Mouse (Mus musculus) heart, adult 11 months (tissue): ENCODE measurements around the gene Itpripl1.
"Not testable (repeated sequence)": the region's sequence is repeated elsewhere in the genome, so short reads cannot be mapped to it uniquely, and the experiment has no call there.

Experiments
- DNase-seq: peaks from one replicate; pipeline ENCODE4 v3.0.0; 2022

Itpripl1 gene

DNA sequence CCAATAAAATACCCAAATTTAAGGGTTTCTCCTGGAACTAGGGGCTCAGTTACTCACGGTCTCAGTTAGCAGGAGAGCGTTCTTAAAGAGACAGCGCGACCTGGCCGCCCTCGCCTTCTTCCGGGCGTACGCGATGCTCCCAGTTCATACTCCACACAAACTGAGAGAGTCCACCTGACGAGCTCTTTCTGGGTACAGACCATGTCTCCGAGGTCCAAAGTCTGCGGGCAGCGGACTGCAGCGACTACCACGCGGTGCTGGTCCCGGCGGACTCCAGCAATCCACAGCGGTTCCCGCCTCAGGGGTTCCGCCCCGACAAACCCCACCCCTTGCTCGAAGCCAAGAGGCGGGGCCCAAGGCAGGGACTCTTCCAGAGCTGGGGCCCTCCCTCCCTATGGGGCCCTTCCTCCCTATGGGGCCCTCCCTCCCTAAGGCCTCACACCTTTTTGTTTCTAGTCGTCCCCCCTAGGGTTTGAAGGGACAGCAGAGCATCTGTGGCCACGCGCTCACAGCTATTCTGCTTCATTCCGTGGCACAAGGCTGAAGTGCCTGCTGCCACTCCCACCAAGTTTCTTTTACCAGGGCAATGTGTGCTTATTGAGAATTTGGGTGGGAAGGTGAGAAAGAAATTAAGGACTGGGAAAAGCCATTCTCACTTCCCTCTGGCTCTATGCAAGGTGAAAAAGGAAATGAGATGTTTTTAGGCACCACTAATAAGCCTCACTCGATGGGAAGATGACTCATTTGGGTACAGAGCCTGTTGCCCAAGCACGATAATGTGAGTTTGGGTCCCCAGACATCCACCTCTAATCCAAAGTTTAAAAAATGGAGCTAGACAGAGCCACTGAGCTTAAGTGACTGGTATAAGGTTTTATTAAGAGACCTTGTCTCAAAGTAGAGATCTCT, at the start of gene Itpripl1:
Itpripl1 (minus strand) TSS at position 285 of the 906 bp plus-strand sequence.
- DNase-seq: peak; percentile 99

DNA sequence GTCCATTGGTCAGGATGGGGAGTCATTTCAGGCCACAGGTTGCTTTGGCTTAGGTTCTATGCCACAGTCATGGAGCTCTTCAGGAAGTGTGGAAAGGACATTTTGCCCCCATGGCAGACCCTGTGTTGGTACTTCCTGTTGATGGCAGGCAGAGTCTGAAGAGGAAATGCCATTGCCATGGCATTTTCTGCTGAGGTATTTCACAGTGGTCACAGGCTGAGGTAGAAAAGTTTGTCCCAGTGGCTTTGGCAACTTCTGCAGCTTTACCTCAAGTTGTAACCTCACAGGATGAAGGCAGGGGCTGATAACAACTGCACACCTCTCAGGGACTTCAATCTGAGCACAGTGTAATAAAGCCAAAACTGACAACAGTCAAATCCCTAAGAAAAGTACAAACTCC, 46.3 kb upstream of the Itpripl1 start:
- DNase-seq: no peak

DNA sequence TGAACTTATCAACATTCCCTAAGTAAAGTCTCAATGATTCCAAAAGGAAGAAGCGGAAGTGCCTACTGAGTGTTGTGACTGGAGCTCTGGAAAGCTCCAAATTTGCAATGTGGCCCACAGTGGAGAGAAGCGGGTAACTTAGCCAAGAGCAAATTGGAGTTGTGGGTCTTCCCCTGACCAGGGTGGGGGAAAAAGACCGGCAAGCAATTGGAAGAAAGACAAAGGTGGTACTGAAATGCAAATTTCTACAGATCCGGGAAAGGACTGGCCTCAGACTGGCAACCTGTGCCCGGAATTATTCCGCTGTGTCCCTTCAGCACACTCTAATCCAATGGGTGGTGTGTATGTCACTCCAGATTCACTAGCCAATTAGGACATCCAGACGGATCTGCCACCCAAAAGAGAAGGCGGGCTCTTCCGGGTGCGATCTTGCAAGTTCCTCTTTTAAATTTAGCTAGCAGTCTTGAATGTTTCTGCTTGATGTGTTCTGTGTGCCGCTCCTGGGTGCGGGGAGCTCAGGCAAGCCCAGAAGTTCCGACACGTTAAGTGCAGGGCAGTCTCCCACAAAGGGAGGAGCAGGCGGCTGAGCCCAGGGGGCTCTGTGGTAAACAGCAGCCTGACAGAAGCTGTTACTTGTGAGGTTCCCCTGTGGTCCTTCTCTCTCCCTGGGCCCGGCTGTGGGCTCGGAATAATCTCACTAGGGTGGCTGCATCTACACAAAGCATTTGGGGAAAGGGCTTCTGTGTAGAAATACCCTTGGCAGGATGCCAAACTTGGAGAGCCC, 39.5 kb upstream of the Itpripl1 start:
- DNase-seq: peak; percentile 99

DNA sequence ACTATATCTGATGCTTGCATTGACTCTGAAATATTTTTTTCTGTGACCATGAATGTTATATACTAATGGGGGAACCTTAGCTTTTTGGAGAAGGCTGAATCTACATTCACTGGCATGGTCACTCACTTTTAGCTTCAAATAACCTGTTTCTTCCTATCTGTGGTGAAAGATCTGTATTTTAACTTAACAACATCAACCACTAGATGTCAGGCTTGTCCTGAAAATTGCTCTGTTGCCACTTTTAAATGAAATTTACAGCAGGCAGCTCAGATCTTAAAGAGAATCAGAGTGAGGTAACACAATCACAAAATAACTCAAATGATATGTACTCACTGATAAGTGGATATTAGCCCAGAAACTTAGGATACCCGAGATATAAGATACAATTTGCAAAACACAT, 23.0 kb upstream of the Itpripl1 start:
- DNase-seq: not testable (repeated sequence)

DNA sequence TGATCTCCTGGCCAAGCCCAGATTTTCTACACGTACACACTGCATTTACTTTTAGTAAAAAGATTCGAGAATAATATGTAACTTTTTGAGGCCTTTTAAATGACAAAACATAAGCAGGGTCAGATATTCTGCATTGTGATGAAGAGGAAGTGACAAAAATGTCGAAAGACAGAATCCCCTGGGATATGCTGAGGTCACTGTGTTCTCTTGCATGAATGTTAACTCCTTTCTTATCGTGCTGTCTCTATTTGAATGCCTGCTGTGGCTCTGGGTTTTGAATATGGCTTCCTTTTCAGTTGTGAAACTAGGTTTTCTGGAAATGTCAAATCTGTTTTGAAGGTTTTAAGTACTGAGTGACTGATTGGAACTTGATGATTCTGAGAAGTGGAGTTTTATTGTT, 22.4 kb upstream of the Itpripl1 start:
- no peak for DNase-seq

DNA sequence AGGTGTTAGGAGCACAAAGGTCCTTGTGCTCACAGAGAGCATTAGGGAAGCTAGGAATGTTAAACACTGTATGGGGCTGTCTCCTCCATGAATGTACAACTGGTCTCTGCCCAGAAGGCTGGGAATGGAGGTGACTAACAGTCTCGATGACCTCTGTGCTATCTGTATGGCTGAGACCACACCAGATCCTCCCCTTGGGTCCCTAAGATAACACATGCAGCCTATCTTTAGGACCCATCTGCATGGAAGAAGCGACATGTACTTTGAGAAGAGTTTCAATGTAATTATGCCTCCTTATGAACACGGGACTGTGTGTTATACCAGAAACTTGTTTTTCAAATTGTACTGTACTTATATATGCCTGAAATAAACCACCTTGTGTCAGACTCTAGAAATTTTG, 2.5 kb upstream of the Itpripl1 start:
- peak; percentile 48 for DNase-seq

DNA sequence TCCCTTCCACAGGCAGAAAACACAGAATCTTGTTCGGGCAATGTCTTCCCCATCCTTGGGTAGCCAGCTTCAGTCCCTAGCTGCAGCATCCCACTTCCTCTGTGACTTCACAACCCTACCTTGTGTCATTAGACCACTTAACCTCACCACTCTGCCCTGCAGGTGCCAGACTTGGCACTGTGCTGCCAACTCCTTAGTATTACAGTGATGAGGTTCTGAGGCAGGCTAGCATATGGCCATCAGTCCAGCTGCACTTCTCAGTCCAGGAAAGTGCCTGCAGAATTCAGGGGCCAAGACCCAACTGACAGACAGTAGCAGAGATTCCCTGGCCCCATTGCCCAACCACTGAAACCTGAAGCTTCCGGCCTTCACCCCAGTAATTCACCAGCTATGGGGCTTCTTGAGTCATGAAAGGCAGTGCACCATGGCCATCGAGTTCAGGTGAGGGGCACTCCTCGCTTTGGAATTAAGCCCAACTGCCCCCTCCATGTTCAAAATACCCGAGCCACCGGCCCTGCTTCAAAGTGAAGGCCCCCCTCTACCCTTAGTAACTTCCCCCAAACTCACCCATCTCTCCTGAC, 575 bp downstream of the Itpripl1 start:
- peak; percentile 95 for DNase-seq

DNA sequence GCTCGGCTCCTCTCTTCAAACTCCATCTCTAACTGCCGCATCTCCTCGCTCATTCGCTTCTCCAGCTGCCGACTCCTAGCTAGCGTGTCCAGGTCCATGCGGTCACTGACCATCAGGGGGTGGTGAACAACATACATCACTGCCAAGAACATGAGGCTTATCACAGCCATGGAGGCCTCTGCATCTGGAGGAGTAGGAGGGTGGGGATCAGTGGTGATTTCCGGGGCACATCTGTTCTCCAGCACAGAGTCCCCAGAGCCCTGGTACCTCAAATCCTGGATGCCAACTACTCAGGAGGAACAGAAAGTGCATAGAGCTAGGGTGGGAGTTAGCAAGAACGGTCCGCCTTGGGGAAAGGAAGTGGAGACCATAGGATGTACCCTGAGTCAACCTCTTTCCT, 1.2 kb downstream of the Itpripl1 start:
- DNase-seq: peak; percentile 96

DNA sequence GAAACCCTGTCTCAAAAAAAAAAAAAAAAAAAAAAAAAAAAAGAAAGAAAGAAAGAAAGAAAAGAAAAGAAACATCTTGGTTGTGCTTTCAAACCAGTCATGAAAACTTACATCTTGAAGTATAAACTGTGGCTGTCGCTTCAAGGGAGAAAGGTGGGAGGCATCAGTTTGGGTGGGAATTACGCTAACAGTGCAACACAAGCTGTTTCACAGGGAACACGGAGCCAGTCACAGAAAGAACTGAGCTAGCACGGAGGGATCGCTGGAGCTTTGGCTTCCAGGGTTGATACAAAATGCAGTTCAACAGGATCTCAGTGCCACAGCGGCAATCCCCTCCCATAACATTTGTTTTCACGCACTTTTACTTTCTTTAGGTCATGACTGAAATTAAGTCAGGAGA, 3.2 kb downstream of the Itpripl1 start:
- DNase-seq: no peak

DNA sequence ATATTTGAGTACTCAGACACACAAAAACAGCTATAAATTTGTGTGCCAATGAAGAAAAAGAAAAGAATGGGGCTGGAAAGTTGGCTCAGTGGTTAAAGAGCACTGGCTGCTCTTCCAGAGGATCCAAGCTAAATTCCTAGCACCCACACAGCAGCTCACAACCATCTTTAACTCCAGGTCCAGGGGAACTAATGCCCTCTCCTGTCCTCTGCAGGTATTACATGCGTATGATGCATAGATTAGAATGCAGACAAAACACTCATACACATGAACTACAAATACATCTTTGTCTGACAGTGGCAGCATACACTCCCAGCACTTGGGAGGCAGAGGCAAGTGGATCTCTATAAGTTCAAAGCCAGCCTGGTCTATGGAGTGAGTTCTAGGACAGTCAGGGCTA, 3.6 kb downstream of the Itpripl1 start:
- DNase-seq: peak; percentile 66

DNA sequence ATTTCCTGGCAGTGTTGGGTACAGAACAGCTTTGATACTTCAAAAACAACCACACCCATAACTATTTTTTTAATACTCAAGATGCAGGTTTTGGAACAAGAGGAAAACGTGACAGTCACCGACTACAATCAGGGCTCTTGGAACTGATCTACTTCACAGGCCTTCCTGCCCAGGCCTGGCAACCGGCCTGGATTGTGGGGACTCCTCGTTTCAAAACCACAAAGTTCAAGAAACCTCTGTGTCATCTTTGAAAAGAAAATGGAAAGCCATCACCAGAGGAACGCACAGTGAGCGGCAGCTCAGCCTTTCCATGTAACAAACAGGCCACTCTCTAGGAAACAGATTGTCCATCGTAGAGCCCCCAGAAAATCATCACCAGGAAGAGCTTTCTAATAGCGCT, 4.1 kb downstream of the Itpripl1 start:
- peak; percentile 98 for DNase-seq

DNA sequence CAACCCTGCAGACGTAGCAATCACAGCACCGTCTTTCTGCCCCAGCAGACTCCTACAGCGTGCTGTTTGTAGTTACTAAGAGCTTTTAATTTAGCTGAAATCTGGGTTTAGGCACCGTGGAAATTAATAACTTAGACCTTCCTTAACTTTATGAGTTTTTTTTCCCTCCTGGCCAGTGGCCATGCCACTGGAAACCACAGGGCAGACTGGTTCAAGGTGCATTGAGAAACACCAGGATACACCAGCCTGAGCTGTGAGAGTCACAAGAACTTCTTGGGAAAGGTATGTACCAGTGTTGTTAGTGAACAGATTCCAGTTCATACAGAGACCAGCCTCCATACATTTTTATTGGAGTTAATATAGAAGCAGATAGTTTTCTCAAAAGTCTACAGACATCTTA, 4.8 kb downstream of the Itpripl1 start:
- DNase-seq: no peak

DNA sequence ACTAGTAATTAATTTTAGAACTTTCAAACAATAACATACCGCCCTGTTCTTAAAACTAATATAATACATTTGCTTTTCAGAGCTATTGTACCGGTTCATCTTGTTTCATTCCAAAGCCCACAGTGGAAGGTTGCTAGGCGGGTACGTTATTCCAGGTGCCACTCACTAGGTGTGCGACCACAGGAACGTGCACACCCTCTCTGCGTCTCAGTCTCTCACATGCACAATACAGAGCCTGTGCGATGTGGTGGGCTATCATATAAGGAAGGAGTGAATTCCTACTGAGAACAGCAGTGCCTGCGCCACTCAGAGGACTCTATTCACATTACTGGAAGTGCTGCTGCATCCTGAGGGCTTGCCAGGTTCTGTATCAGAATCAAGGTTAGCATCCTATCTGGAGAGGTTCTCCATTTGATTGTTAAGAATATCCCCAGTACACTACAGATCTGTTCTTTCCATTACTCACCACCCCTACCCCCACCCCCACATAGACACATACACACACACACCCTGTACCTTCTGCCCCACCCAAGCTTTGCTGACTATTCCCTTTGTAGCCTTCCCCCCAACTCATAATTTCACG, 5.3 kb downstream of the Itpripl1 start:
- DNase-seq: peak; percentile 91

DNA sequence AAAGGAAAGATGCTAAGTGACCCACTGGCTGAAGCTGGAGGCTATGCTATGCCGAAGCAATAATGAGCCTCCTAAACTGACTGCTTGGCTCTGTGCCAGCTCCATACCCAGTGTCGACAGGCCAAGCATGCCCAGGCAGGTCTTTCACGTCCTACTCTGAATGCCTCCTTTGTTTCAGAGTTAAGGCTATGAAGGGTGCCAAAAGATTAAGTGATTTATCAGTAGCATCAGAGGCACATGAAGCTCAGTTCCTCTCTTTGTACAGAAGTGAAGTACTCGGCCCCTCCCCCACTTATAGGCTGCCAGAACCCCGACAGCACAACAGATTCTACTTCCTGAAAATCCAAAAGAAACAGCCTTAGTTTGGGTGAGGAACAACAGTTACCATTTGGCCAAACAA, 6.3 kb downstream of the Itpripl1 start:
- peak; percentile 96 for DNase-seq

DNA sequence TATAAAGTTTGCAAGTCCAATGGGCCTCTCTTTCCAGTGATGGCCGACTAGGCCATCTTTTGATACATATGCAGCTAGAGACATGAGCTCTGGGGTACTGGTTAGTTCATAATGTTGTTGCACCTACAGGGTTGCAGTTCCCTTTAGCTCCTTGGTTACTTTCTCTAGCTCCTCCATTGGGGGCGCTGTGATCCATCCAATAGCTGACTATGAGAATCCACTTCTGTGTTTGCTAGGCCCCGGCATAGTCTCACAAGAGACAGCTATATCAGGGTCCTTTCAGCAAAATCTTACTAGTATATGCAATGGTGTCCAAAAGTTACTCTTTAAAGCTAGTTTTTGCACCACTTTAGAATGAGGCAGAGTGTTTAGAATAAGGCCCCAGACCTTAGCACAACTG, 8.0 kb downstream of the Itpripl1 start:
- peak; percentile 51 for DNase-seq

DNA sequence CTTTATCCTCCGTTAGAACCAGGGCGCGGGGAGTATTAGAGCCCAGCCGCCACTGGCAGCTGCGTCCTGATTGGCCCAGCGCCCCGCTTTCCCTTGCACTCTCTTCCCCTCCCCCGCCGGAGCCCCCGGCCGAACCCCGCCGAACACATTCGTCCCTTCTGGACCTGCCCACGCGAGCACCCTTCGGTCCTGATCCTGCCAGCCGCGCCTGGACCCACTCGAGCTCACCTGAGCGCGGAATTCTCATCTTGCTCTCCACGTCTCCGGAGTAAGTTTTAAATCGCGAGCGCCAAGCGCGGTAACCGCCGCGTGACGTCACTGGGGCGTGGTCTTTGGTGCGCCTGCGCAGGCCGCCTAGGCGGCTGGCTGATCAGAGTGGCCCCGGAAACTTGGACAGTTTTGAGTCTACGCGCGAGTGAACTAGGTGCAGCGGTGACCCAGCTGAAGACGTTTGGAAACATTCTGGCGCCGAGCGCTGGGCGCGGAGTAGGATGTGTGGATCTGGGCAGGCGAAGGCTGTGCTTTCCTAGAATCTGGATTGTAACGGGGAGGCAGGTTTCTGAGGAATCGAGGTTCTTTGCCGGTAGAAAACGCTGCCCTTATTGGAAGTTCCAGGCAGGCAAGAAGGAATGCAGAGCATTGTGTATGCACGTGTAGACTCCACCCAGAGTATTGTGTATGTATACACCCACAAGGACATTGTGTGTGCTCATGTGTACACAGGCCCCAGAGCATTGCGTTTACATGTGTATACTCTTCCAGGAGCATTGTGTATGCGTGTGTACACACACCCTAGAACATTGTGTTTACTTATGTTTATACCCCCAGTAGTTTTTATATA, 9.4 kb downstream of the Itpripl1 start, which contains the start of gene Ncaph:
Ncaph (minus strand) TSS at position 334 of the 841 bp plus-strand sequence.
- DNase-seq: peak; percentile 99

DNA sequence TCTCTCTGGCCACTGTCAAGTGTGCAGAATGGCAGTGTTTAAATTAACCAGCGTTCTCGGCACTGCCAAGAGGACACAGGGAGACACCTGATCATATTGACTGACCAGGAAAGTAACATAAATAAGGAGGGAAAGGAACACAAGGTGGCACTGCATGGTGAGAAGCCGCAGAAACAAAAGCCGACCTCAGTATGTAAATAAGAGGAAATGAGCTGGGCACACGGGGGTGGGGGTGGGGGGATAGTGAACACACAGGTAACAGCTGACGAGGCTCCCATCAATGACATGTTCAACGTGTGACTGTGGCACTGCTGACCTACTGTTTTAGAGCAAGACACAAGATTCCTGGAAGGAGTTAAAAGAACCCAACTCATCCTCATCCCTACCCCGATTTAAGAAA, 11.9 kb downstream of the Itpripl1 start:
- peak; percentile 82 for DNase-seq

DNA sequence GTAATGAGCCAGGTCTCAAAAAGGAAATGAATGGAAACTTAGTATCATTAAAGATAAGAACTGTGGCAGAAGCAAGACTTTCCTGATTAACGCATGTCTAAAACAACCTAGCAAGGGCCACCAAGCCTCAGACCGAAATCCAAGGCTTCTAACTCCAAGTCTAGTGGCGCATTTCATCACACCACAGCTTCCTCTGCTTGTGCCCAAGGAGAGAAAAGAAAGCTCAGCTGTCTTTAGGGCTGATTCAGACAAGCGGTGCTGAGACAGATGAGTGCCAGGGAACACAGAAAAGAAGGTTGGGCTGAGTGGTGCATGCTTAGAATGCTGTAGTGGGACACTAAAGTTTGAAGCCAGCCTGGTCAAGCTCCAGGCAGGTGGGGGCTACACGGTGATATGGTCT, 14.3 kb downstream of the Itpripl1 start:
- peak; percentile 75 for DNase-seq

DNA sequence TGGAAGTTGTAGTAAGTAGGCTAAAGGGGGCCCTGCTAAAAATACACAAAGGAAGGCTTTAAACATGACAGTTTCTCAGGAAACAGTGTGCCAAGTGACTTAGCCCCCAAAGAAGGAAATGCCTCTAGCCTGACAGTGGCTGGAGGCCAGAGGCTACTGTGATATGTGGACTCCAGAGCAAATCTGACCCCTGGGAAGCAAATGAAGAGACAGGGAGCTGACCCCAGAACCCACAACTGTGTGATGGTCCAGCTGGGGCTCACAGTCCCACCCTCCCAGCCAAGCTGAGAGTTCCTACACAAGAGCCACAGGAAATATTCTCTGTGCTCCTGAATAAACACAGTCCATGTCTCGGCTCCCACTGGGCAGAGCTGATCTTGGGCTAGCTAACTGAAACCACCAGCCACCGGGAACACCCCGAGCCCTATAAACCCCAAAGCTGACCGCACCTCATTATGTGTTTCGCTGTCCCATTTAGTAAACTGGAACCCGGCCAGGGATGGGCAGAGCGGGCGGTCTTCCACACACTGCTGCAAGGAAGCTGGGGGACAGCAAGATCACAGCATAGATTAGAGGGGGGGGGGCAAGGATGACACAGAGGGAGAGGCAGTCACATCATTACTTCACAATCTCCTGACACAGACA, 21.5 kb downstream of the Itpripl1 start:
- DNase-seq: peak; percentile 97

DNA sequence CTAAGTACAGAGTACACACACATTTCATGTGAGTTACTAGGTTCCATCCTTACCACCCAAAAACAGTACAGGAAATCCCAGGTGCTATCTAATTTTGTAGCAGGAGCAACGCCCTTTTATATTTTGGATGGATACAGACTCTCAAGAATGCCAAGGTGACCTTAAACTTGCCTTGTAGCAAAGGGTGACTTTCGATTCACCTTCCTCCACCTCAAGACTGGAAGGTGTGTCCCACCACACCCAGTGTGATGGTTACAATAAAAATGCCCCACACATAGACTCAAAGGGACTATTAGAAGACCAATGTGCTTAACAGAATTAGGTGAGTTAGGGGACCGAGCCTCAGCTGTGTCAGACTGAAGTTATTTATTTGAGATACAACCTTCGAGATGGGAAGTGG, 34.3 kb downstream of the Itpripl1 start:
- no peak for DNase-seq

DNA sequence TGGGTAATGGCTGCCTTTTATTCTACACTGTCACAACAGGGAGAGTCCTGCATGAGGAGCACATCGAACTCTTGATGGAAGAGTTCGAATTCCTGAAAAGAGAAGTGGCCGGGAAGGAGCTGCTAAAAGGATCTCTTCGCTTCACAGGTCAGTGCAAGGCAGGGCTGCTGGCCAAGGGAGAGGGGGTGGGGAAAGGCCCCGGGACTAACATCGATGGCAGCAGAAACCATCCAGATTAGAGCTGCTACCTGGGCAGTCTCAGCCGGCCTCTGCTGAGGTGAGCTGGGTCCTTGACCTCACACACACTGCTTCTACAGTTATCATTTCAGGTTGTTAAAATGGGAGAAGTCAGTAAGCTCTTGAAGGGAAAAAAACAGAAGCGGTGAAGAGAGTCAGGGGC, 51.2 kb downstream of the Itpripl1 start:
- peak; percentile 78 for DNase-seq

DNA sequence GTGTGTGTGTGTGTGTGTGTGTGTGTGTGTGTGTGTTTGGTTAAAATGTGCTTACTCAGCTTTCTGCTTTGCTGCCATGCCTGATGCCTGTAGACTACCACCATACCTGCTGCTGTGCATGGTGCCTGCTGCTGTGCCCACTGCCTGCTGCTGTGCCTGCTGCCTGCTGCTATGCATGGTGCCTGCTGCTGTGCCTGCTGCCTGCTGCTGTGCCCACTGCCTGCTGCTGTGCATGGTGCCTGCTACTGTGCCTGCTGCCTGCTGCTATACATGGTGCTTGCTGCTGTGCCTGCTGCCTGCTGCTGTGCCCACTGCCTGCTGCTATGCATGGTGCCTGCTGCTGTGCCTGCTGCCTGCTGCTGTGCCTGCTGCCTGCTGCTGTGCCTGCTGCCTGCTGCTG, 53.1 kb downstream of the Itpripl1 start:
- peak; percentile 61 for DNase-seq
